Mouse (Mus musculus) lung, adult 2 months (tissue): ENCODE measurements at regions not wholly inside any gene's neighbourhood (a gene's known extent, or its start where the extent isn't known, plus 50 kb on each side); places are given as distances from the start of the nearest gene placed in this dataset.
"Not testable (repeated sequence)": the region's sequence is repeated elsewhere in the genome, so short reads cannot be mapped to it uniquely, and the experiment has no call there.

Experiments
- DNase-seq: peaks from one replicate; pipeline ENCODE4 v3.0.0; 2022
- H3K4me1 ChIP-seq: fragments of 200-500 bp; 2 replicates; pipeline ENCODE4 v1.6.1; 2011; ENCODE audit warnings: low read length; ENCODE audit not compliant: control insufficient read depth, insufficient read depth
- H3K4me3 ChIP-seq: fragments of 200-500 bp; replicated peaks from 2 replicates; pipeline ENCODE3; 2011; ENCODE audit warnings: low read depth, mild to moderate bottlenecking, control low read depth, low read length; ENCODE audit errors: extremely low read depth
- CTCF ChIP-seq: fragments of 200-500 bp; IDR thresholded peaks from 2 replicates; pipeline ENCODE4 v1.5.1; 2011; ENCODE audit warnings: mild to moderate bottlenecking, low read length, control low read depth; ENCODE audit not compliant: insufficient read depth
- POLR2A ChIP-seq: fragments of 200-500 bp; IDR thresholded peaks from 2 replicates; pipeline ENCODE4 v1.6.1; 2011; ENCODE audit warnings: low read depth, mild to moderate bottlenecking, control low read depth, low read length, borderline replicate concordance; ENCODE audit errors: extremely low read depth
- WGBS: fragments of 180-500 bp; shearing (Covaris S2); methylation state at CpG from one replicate; pipeline ENCODE4 v1.1.7; 2018; 5-methylcytosine and 5-hydroxymethylcytosine counted together

GRCm38 (mm10) chr10:72298824-72299551 is 355.7 kb upstream of the Zwint start:
- TF ChIP-seq POLR2A: no peak
- TF ChIP-seq CTCF: no peak
- Histone ChIP-seq H3K4me1 (no peaks in the 10 kb centered on the region), H3K4me3 (no peak overlapping the region)
- no peak for DNase-seq
- 64% methylated on average over 8 of the region's 8 CpGs for WGBS

DNA sequence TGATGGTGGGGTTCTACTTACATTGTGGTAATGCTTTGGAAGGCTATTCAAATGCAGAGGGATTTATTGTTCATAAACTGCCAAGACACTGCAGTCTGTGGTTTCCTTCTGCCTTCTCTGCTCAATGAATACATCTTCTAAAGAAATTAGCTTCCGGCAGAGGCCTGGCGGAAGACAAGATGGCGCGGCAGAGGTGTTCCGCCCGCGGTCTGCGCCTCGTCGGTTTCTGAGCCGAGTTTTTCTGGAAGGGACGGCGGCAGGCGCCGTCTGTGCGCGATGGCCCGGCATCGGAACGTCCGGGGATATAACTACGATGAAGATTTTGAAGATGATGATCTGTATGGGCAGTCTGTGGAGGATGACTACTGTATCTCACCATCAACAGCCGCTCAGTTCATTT is 345.6 kb upstream of the Zwint start:
- not testable (repeated sequence) for DNase-seq, H3K4me3 ChIP-seq, H3K4me1 ChIP-seq
- 95% methylated on average over 23 of the region's 23 CpGs for WGBS

- DNase-seq: no peak
- Histone ChIP-seq H3K4me3 (no peak overlapping the region), H3K4me1 (no peaks in the 10 kb centered on the region)
- TF ChIP-seq POLR2A: no peak
- TF ChIP-seq CTCF: no peak
- 73% methylated on average over 4 of the region's 4 CpGs for WGBS
These were observed 336.3 kb upstream of the Zwint start for GRCm38 (mm10) chr10:72318308-72318707.

GRCm38 (mm10) chr10:72320307-72320706 is 334.3 kb upstream of the Zwint start:
- Histone ChIP-seq H3K4me3 (no peak overlapping the region), H3K4me1 (no peaks in the 10 kb centered on the region)
- DNase-seq: no peak
- TF ChIP-seq POLR2A: no peak
- TF ChIP-seq CTCF: no peak
- WGBS: 56% methylated on average over 4 of the region's 4 CpGs

DNA sequence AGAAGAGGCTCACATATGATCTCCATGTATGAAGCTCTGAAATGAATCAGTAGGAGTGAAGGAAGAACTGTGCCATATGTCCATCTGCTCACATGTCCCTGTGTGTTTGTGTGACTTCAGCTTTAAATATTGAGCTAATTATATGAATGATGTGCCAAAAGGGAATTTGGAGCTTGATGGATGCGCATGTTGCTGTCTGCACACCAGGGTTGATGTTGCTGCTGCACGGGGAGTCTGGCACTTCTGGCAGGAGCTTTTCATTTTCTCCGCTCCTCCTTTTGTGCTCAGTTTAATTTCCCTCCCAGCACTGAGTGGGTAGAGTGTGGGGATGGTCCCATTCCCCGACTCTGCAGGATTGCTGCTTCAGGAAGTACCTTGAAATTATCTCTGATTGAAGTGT is 328.0 kb upstream of the Zwint start:
- TF ChIP-seq CTCF (no peak), POLR2A (no peak)
- DNase-seq: no peak
- no peaks in the 10 kb centered on the region for H3K4me1 ChIP-seq
- 65% methylated on average over 4 of the region's 4 CpGs for WGBS
- H3K4me3 ChIP-seq: no peak overlapping the region

- H3K4me1 ChIP-seq: no peaks in the 10 kb centered on the region
- H3K4me3 ChIP-seq: no peak overlapping the region
- DNase-seq: no peak
- TF ChIP-seq POLR2A (no peak), CTCF (no peak)
- 72% methylated on average over 5 of the region's 5 CpGs for WGBS
These were observed 307.4 kb upstream of the Zwint start for GRCm38 (mm10) chr10:72347253-72347652.

DNA sequence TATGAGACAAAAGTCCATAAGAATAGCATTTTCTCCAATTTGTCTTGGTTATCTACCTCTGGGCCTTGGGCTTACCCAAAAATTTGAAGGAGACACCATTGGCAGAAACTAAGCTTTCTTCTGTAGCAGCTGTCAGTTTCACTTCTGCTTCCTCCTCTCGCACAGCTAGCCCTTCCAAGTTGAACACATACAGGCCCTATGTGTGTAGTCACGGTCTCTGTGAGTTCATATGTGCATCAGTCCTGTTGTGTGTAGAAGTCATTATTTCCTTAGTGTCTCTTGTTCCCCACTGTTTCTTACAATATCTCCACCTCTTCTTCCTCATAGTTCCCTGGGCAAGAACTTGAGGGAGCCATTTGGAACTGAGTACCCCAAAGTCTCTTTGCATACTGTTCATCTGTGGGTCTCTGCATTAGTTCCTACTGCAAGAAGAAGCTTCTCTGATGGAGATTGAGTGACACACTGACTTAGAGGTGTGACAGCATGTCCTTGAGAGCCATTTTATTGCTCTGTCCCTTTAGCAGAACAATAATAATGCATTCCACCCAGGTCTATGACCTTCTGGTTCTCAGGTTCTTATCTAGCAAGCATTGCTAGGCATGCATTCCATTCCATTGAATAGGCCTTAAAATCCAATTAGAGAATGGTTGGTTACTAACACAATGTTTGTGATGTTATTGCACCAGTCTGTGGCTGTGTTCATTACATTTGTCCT is 306.5 kb upstream of the Zwint start:
- H3K4me1 ChIP-seq: no peaks in the 10 kb centered on the region
- no peak for TF ChIP-seq POLR2A
- no peak for TF ChIP-seq CTCF
- DNase-seq: no peak
- H3K4me3 ChIP-seq: no peak overlapping the region
- WGBS: 80% methylated on average over 2 of the region's 2 CpGs

DNA sequence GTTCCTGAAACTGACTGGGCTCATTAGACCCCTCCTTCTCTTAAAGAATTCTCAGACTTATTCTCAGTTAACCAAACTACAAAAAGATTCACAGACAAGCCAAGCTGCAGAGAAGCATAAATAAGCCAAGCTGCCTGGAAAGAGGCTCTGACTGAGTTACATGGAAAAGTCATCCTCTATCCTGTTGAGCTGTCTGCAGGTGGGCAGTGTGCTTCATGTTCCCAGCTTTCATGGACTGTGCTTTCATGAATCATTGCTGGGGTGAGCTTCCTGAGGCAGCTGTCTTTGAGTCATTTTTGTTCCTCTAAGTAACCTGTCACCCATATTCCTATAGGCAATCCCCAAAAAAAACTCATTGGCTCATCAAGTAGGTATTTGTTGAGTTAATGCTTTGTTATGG is 301.8 kb upstream of the Zwint start:
- TF ChIP-seq POLR2A (no peak), CTCF (no peak)
- Histone ChIP-seq H3K4me3 (no peak overlapping the region), H3K4me1 (no peaks in the 10 kb centered on the region)
- DNase-seq: no peak

- 57% methylated on average over 2 of the region's 2 CpGs for WGBS
- H3K4me1 ChIP-seq: no peaks in the 10 kb centered on the region
- H3K4me3 ChIP-seq: no peak overlapping the region
- no peak for TF ChIP-seq CTCF
- no peak for DNase-seq
These were observed 301.1 kb upstream of the Zwint start for GRCm38 (mm10) chr10:72353515-72353914.

GRCm38 (mm10) chr10:72383351-72383750 is 271.3 kb upstream of the Zwint start:
- WGBS: 83% methylated on average over 1 of the region's 1 CpGs
- no peaks in the 10 kb centered on the region for H3K4me1 ChIP-seq
- no peak overlapping the region for H3K4me3 ChIP-seq
- DNase-seq: no peak
- no peak for TF ChIP-seq CTCF
- TF ChIP-seq POLR2A: no peak

- no peaks in the 10 kb centered on the region for H3K4me1 ChIP-seq
- TF ChIP-seq CTCF (no peak), POLR2A (no peak)
- no peak for DNase-seq
- WGBS: 73% methylated on average over 1 of the region's 1 CpGs
- no peak overlapping the region for H3K4me3 ChIP-seq
These were observed 269.8 kb upstream of the Zwint start for GRCm38 (mm10) chr10:72384826-72385225.
